Comparison of ENCODE assay signal across 8 mouse cellular contexts in genomic region chr17:15527811-15528136, GRCm38 (mm10). TPM values are rescaled to one million over a fixed set of nuclear protein-coding genes. Genes with fewer than 3 reads are reported as not detected.
DNase-seq lines count a peak whose midpoint lies in the region; ATAC-seq and TF ChIP-seq lines count a peak whose summit lies in the region.

No protein-coding gene starts in this region.

- TF ChIP-seq CTCF in heart, adult 2 months (IDR thresholded peaks at IDR 0.05): no peak
- no peak for TF ChIP-seq CTCF in testis, adult 2 months (IDR thresholded peaks at IDR 0.05; ENCODE audit: control insufficient read depth, insufficient read depth, insufficient replicate concordance, low read depth, low read length)

- no peak for DNase-seq in heart, adult 2 months
- DNase-seq in heart, postnatal 25 days (ENCODE audit: low spot score): no peak
- no peak for DNase-seq in testis, postnatal 14 days (ENCODE audit: low spot score)
- no peak for DNase-seq in liver, embryonic 13.5 days
- DNase-seq in embryo, embryonic 10.5 days (ENCODE audit: low spot score): no peak
- no peak for DNase-seq in cerebellum, postnatal 25 days
- DNase-seq in cerebellum, postnatal 14 days: no peak

- H3K79me2 ChIP-seq in heart, adult 2 months (replicated peaks; ENCODE audit: control insufficient read depth, insufficient read depth, low read length): no peaks in the 10 kb centered on the region

- peak overlapping the region; percentile 94 for H3K4me2 ChIP-seq in liver, embryonic 13.5 days

- H3K9me3 ChIP-seq in liver, embryonic 13.5 days (replicated peaks): no peaks in the 10 kb centered on the region

- H3K4me1 ChIP-seq in heart, adult 2 months (ENCODE audit: control insufficient read depth, insufficient read depth, low read length): peaks cover 4% of the 10 kb centered on the region
- peaks cover 2% of the 10 kb centered on the region for H3K4me1 ChIP-seq in testis, adult 2 months (ENCODE audit: control insufficient read depth, insufficient read depth, low read length)
- peaks cover 29% of the 10 kb centered on the region for H3K4me1 ChIP-seq in liver, embryonic 13.5 days (replicated peaks)

- H3K27me3 ChIP-seq in heart, adult 2 months (ENCODE audit: control insufficient read depth, insufficient read depth, low read length): no peaks in the 10 kb centered on the region
- no peaks in the 10 kb centered on the region for H3K27me3 ChIP-seq in testis, adult 2 months (ENCODE audit: control insufficient read depth, insufficient read depth, low read length)
- H3K27me3 ChIP-seq in liver, embryonic 13.5 days: no peaks in the 10 kb centered on the region

- intact Hi-C loops in heart, adult 2 months (cut with DNase I): loop anchor here (1.0 to 2.0 kb wide), 2 partner anchors 29 to 37 kb away; partner anchors contain the start of gene Prdm9
- intact Hi-C loops in heart, postnatal 25 days (cut with DNase I): loop anchor here (5.0 kb wide), 3 partner anchors 35 to 200 kb away; partner anchors contain the start of genes Chd1 and Prdm9

- peaks cover 2% of the 10 kb centered on the region for H3K36me3 ChIP-seq in heart, adult 2 months (ENCODE audit: control insufficient read depth, insufficient read depth, low read length)
- H3K36me3 ChIP-seq in testis, adult 2 months (ENCODE audit: control insufficient read depth, insufficient read depth, low read length): no peaks in the 10 kb centered on the region
- peaks cover 23% of the 10 kb centered on the region for H3K36me3 ChIP-seq in liver, embryonic 13.5 days

- TF ChIP-seq EP300 in heart, adult 2 months (IDR thresholded peaks at IDR 0.05; ENCODE audit: insufficient read depth, low read depth, low read length): no peak

- H3K27ac ChIP-seq in heart, adult 2 months: peak overlapping the region; percentile 88
- peak overlapping the region; percentile 81; the same call in 1 of the 2 replicates for H3K27ac ChIP-seq in testis, adult 2 months (ENCODE audit: control insufficient read depth, insufficient read depth, low read depth, low read length)
- peak overlapping the region; percentile 87 for H3K27ac ChIP-seq in liver, embryonic 13.5 days

- 38% methylated on average over 3 of the region's 3 CpGs for WGBS in heart, adult 2 months
- 27% methylated on average over 3 of the region's 3 CpGs for WGBS in liver, embryonic 13.5 days (ENCODE audit: insufficient replicate concordance)

- H3K9ac ChIP-seq in heart, adult 2 months (ENCODE audit: low read depth, low read length): no peak overlapping the region
- H3K9ac ChIP-seq in liver, embryonic 13.5 days: peak overlapping the region; percentile 90

- peak overlapping the region; percentile 65 for H3K4me3 ChIP-seq in heart, adult 2 months
- peak overlapping the region; percentile 90; the same call in 1 of the 2 replicates for H3K4me3 ChIP-seq in testis, adult 2 months (ENCODE audit: control insufficient read depth, low read depth, low read length)
- H3K4me3 ChIP-seq in liver, embryonic 13.5 days (replicated peaks): peak overlapping the region; percentile 89

- no peak for ATAC-seq in liver, embryonic 13.5 days (ENCODE audit: low read depth)

- TF ChIP-seq POLR2A in heart, adult 2 months (IDR thresholded peaks at IDR 0.05; ENCODE audit: insufficient read depth, low read depth, low read length): no peak
- no peak for TF ChIP-seq POLR2A in testis, adult 2 months (IDR thresholded peaks at IDR 0.05; ENCODE audit: control insufficient read depth, low read depth, low read length)

RNA-seq across cellular contexts. Expression of gene Pdcd2, which starts 0.7 kb away (rescaled TPM):
- total RNA-seq in heart, adult 2 months (2021): 10 to 100 TPM; 13.9 to 16.4 TPM
- 9.2 and 13.1 TPM in 2 replicates for polyA plus RNA-seq in heart, adult 2 months (2012; rRNA removed)
- 10 to 100 TPM; 16.1 to 16.9 TPM for total RNA-seq in heart, postnatal 25 days (2021)
- 8.5 and 9.0 TPM in 2 replicates for polyA plus RNA-seq in testis, adult 2 months (2012; rRNA removed)
- 31.9 and 35.4 TPM in 2 replicates for polyA plus RNA-seq in liver, embryonic 13.5 days (2015; fragmentation: Nextera tagmentation; extraction: Ambion mirVana)

RNA-seq across cellular contexts. Expression of gene Tbp, which starts 28.1 kb away (rescaled TPM):
- total RNA-seq in heart, adult 2 months (2021): 10 to 100 TPM in 1 of 2 experiments, 1 to 10 TPM in 1; 9.6 to 10.9 TPM
- polyA plus RNA-seq in heart, adult 2 months (2012; rRNA removed): 20.4 and 29.5 TPM in 2 replicates
- 10 to 100 TPM in 1 of 2 experiments, 1 to 10 TPM in 1; 9.3 to 11.2 TPM for total RNA-seq in heart, postnatal 25 days (2021)
- polyA plus RNA-seq in testis, adult 2 months (2012; rRNA removed): 230 and 281 TPM in 2 replicates
- 21.8 and 26.4 TPM in 2 replicates for polyA plus RNA-seq in liver, embryonic 13.5 days (2015; fragmentation: Nextera tagmentation; extraction: Ambion mirVana)

RNA-seq across cellular contexts. Expression of gene Psmb1, which starts 28.2 kb away (rescaled TPM):
- 100 to 1,000 TPM; 109 to 125 TPM for total RNA-seq in heart, adult 2 months (2021)
- polyA plus RNA-seq in heart, adult 2 months (2012; rRNA removed): 93.1 and 161 TPM in 2 replicates
- total RNA-seq in heart, postnatal 25 days (2021): 100 to 1,000 TPM; 112 to 120 TPM
- polyA plus RNA-seq in testis, adult 2 months (2012; rRNA removed): 50.8 and 58.3 TPM in 2 replicates
- 177 and 180 TPM in 2 replicates for polyA plus RNA-seq in liver, embryonic 13.5 days (2015; fragmentation: Nextera tagmentation; extraction: Ambion mirVana)

RNA-seq across cellular contexts. Expression of gene Prdm9, which starts 36.4 kb away (rescaled TPM):
- 1 to 10 TPM; 1.3 to 1.7 TPM for total RNA-seq in heart, adult 2 months (2021)
- 1.4 and 1.8 TPM in 2 replicates for polyA plus RNA-seq in heart, adult 2 months (2012; rRNA removed)
- total RNA-seq in heart, postnatal 25 days (2021): 1 to 10 TPM; 2.4 to 2.6 TPM
- 2.9 and 3.2 TPM in 2 replicates for polyA plus RNA-seq in testis, adult 2 months (2012; rRNA removed)
- 0.51 and 0.55 TPM in 2 replicates for polyA plus RNA-seq in liver, embryonic 13.5 days (2015; fragmentation: Nextera tagmentation; extraction: Ambion mirVana)
